Mouse (Mus musculus) hindbrain, embryonic 16.5 days (tissue): ENCODE results near the gene St8sia1. TPM values are rescaled to one million over a fixed set of nuclear protein-coding genes. Genes with fewer than 3 reads are reported as not detected.

ENCODE experiments used
- ATAC-seq: fragments of 200-750 bp; cut with Nextera tagmentation; 2 replicates; pipeline ENCODE4 v1.8.0; 2017; ENCODE audit warnings: moderate TSS enrichment, moderate library complexity
- H3K27ac ChIP-seq: fragments of 300-500 bp; sonication (generic); 2 replicates; pipeline ENCODE4 v1.5.1; 2014; ENCODE audit warnings: low read depth, mild to moderate bottlenecking, control low read depth, low read length, moderate library complexity
- H3K27me3 ChIP-seq: fragments of 300-500 bp; sonication (generic); replicated peaks from 2 replicates; pipeline ENCODE4 v1.6.1; 2014; ENCODE audit warnings: low read length; ENCODE audit not compliant: control insufficient read depth, insufficient read depth
- H3K36me3 ChIP-seq: fragments of 300-500 bp; sonication (generic); 2 replicates; pipeline ENCODE4 v1.6.1; 2014; ENCODE audit warnings: mild to moderate bottlenecking, low read length, moderate library complexity, mixed read lengths; ENCODE audit not compliant: control insufficient read depth, insufficient read depth
- H3K4me1 ChIP-seq: fragments of 300-500 bp; sonication (generic); 2 replicates; pipeline ENCODE4 v1.6.1; 2014; ENCODE audit warnings: low read depth, low read length; ENCODE audit not compliant: control insufficient read depth, insufficient read depth
- H3K4me2 ChIP-seq: fragments of 300-500 bp; sonication (generic); 2 replicates; pipeline ENCODE4 v1.6.1; 2014; ENCODE audit warnings: mild to moderate bottlenecking, low read length, control low read depth, moderate library complexity
- H3K4me3 ChIP-seq: fragments of 300-500 bp; sonication (generic); 2 replicates; pipeline ENCODE4 v1.5.1; 2014; ENCODE audit warnings: mild to moderate bottlenecking, low read length, control low read depth, moderate library complexity
- H3K9ac ChIP-seq: fragments of 300-500 bp; sonication (generic); 2 replicates; pipeline ENCODE4 v1.6.1; 2014; ENCODE audit warnings: low read depth, mild to moderate bottlenecking, control low read depth, low read length, moderate library complexity
- H3K9me3 ChIP-seq: fragments of 300-500 bp; sonication (generic); 2 replicates; pipeline ENCODE4 v1.6.1; 2014; ENCODE audit warnings: mild to moderate bottlenecking, low read length, moderate library complexity; ENCODE audit not compliant: control insufficient read depth
- WGBS: fragments of 180-500 bp; shearing (Covaris S2); extraction: QIAGEN DNeasy Blood & Tissue Kit; methylation state at CpG from one replicate; pipeline ENCODE4 v1.1.7; 2014; 5-methylcytosine and 5-hydroxymethylcytosine counted together
- polyA plus RNA-seq: library from polyadenylated mRNA; unstranded; fragments of >200 nt; fragmentation: Nextera tagmentation; extraction: Ambion mirVana; gene quantifications from 2 replicates; pipeline ENCODE4 v1.2.1, GENCODE M21; 2015

The St8sia1 gene
- polyA plus RNA-seq, 1 experiment from 2014 or later = 6.0 TPM

- Histone ChIP-seq H3K9me3 (no peaks in the 10 kb centered on the region), H3K27ac (no peak overlapping the region), H3K27me3 (no peaks in the 10 kb centered on the region), H3K4me1 (no peaks in the 10 kb centered on the region), H3K9ac (no peak overlapping the region), H3K4me2 (no peak overlapping the region), H3K4me3 (no peak overlapping the region), H3K36me3 (no peaks in the 10 kb centered on the region)
- WGBS = 84% methylated on average over 7 of the region's 7 CpGs
- no peak for ATAC-seq
These were observed 164.4 kb downstream of the St8sia1 start for GRCm38 (mm10) chr6:142799704-142800374.

DNA sequence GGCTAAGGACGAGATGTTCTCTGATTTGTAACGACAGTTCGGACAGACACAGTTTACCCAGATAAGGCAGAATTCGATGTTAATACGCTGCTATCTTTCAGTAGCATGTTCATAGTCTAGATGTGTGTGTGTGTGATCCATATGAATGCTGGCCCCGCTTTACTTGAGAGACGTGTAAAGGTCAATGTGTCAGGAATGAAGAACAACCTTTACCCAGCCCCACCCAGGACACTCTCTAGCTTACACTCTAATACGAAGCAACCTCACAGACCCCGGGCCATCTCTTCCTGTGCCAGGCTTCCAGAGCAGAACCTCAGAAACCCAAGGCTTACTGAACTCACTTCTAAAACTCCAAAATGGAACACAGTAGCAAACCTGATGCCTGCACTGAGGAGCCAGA, 165.4 kb downstream of the St8sia1 start:
- 66% methylated on average over 9 of the region's 9 CpGs for WGBS
- no peaks in the 10 kb centered on the region for H3K9me3 ChIP-seq
- no peak overlapping the region for H3K9ac ChIP-seq
- no peak overlapping the region for H3K27ac ChIP-seq
- ATAC-seq = no peak
- H3K4me2 ChIP-seq = no peak overlapping the region
- peaks cover under 1% of the 10 kb centered on the region for H3K4me1 ChIP-seq
- H3K27me3 ChIP-seq = no peaks in the 10 kb centered on the region
- H3K4me3 ChIP-seq = no peak overlapping the region
- no peaks in the 10 kb centered on the region for H3K36me3 ChIP-seq

DNA sequence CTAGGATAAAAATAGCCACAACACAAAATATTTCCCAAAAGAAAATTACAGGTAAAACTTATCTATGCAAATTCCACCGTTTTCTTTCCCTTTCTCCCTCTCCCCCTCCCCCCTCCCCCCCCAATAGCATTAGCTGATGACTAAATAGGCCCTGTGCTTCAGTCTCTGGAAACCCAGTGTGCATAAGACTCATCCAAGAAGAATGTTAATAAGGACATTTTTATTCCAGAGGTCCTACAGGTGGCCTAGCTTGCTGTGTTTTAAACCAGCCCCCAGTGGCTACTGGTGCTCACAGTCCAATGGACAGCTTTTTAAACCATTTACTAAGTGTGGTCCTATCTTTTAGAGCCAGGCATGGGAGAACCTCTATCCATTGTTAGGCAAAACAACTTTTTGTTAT, 166.3 kb downstream of the St8sia1 start:
- H3K4me2 ChIP-seq = no peak overlapping the region
- H3K9ac ChIP-seq = no peak overlapping the region
- H3K36me3 ChIP-seq = no peaks in the 10 kb centered on the region
- peaks cover 8% of the 10 kb centered on the region for H3K4me1 ChIP-seq
- no peak overlapping the region for H3K4me3 ChIP-seq
- no peak overlapping the region for H3K27ac ChIP-seq
- H3K9me3 ChIP-seq = no peaks in the 10 kb centered on the region
- WGBS = 81% methylated on average over 1 of the region's 1 CpGs
- ATAC-seq = no peak
- H3K27me3 ChIP-seq = no peaks in the 10 kb centered on the region

DNA sequence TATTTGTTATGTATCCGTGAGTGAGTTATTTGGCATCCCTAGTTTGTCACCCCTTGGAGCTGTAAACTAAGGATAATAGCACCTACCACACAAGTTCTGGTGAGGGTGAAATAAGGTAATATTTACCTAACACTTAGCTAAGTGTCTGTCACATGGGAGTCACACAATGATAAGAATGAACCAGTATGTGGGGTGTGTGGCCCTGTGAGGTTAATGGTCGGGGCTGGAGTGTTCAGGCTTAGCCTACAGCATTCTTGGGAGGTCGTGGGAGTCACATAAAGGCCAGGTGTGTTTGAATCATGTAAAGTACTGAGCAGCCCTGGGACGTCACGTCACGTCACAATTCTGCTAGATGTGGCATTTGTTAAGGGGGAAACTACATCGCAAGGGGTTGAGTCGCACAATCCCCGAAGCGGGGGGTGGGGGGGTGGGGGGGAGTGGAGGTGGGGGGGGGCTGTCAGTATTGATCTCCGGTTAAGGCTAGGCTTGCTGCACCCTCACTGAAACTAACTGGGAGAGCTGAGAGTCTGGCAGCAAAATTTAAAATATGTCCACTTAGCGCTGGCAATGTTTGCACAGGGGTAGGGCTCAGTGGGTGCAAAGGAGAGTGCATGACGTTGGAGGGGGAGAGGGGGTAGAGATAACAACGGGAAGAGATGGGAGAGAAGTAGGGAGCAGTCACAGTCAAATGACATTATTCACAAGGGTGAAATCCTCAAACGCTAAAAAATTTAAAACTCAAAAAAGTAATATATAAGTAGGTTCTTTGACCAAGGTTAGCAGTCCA, 168.4 kb downstream of the St8sia1 start:
- Histone ChIP-seq H3K36me3 (no peaks in the 10 kb centered on the region), H3K4me1 (peaks cover 15% of the 10 kb centered on the region), H3K4me2 (no peak overlapping the region), H3K9ac (no peak overlapping the region), H3K27me3 (no peaks in the 10 kb centered on the region), H3K27ac (no peak overlapping the region), H3K4me3 (no peak overlapping the region), H3K9me3 (no peaks in the 10 kb centered on the region)
- WGBS = 85% methylated on average over 15 of the region's 15 CpGs
- no peak for ATAC-seq

DNA sequence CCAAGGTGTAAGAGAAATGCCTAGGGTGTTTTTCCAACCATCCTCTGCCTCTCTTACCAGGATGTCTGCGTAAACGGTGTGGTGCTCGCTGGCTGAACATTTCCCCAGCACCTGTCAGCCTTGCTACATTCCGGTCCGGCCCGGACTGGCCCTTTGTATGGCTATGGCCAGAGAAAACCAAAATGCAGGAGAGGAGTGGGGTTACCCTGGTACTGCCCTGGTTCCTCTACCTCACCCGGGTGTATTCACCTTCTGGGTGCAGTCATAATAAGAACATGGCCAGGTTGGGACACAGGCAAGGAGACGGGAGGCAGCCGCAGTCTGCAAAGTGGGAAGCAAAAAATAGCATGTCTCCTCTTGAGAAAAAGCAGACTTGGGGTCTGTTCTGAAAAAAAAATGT, 169.2 kb downstream of the St8sia1 start:
- Histone ChIP-seq H3K36me3 (no peaks in the 10 kb centered on the region), H3K4me1 (peaks cover 15% of the 10 kb centered on the region), H3K4me2 (no peak overlapping the region), H3K9me3 (no peaks in the 10 kb centered on the region), H3K27me3 (no peaks in the 10 kb centered on the region), H3K27ac (no peak overlapping the region), H3K4me3 (no peak overlapping the region), H3K9ac (no peak overlapping the region)
- 94% methylated on average over 9 of the region's 9 CpGs for WGBS
- ATAC-seq = no peak

- Histone ChIP-seq H3K27ac (no peak overlapping the region), H3K9me3 (no peaks in the 10 kb centered on the region), H3K9ac (no peak overlapping the region), H3K4me1 (peaks cover 15% of the 10 kb centered on the region), H3K4me3 (no peak overlapping the region), H3K27me3 (no peaks in the 10 kb centered on the region), H3K36me3 (no peaks in the 10 kb centered on the region), H3K4me2 (peak overlapping the region; percentile 3; the same call in 1 of the 2 replicates)
- 13% methylated on average over 7 of the region's 7 CpGs for WGBS
- peak; percentile 63 for ATAC-seq
These were observed 170.8 kb downstream of the St8sia1 start for GRCm38 (mm10) chr6:142793468-142793867.

DNA sequence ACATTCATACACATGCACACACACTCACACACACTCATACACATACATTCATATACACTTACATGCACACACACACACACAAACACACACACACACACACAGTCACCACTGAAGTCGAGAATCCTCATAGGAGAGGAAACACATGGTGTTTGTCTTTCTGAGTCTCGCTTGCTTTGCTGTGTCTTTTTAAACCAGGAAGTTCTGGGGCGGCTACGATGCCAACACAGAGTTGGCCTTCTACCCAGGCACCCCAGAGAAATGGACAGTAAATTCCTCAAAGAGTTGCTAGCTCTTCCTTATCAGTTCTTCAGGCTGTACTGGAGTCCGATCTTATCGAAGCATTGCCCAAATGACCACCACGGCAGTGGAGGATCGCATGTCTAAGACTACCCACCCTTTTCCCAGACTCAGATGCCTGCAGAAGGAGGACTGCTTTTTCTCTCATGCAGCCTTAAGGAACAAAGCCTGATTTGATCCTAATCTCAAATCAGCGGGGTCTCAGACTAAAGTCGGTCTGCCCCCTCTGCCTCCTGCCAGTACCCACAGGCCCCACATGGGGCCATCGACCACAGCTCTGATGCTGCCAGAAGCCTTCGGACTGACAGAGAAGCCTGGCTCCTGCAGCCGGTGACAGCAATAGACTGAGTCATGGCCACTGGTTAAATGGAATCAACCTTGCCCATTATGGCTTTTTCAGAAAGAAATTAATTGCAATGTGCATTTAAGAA, 171.8 kb downstream of the St8sia1 start:
- Histone ChIP-seq H3K27me3 (no peaks in the 10 kb centered on the region), H3K4me3 (no peak overlapping the region), H3K36me3 (no peaks in the 10 kb centered on the region), H3K4me1 (peaks cover 15% of the 10 kb centered on the region), H3K27ac (no peak overlapping the region), H3K4me2 (peak overlapping the region; percentile 29; the same call in 1 of the 2 replicates), H3K9me3 (no peaks in the 10 kb centered on the region), H3K9ac (no peak overlapping the region; the same call in 1 of the 2 replicates)
- WGBS = 40% methylated on average over 13 of the region's 13 CpGs
- ATAC-seq = peak; percentile 59; the same call in 1 of the 2 replicates

DNA sequence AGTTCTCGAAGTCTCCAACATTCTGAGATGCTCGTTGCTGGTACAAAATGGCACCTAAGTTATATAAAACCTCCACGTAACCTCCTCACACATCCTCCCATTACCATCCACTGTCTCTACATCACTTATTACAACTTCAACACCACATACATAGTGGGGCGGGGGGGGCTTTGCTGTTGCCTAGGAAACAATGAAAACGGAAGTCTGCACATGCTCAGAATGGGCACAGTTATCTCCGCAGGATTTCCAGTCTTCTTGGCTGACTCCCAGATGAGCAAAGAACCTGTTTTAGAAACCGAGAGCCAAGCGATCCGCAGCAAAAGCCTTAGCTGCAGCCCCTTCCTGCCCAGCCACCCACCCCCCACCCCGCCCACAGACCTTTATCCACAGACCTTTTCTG, 174.5 kb downstream of the St8sia1 start:
- Histone ChIP-seq H3K27ac (no peak overlapping the region), H3K9me3 (no peaks in the 10 kb centered on the region), H3K4me1 (peaks cover 15% of the 10 kb centered on the region), H3K9ac (no peak overlapping the region), H3K4me3 (no peak overlapping the region), H3K36me3 (no peaks in the 10 kb centered on the region), H3K27me3 (no peaks in the 10 kb centered on the region), H3K4me2 (no peak overlapping the region)
- no peak for ATAC-seq
- WGBS = 93% methylated on average over 10 of the region's 10 CpGs
